Mouse (Mus musculus) midbrain, embryonic 10.5 days (tissue): ENCODE measurements around the gene Otud7a. TPM values are rescaled to one million over a fixed set of nuclear protein-coding genes. Genes with fewer than 3 reads are reported as not detected.
A peak's percentile ranks its signal among the peaks of the same experiment; 100 is the strongest.

Experiments
- DNase-seq: peaks from one replicate; pipeline ENCODE4 v3.0.0-alpha.2; 2017; ENCODE audit warnings: low spot score
- H3K27ac ChIP-seq: fragments of 300-500 bp; sonication (generic); replicated peaks from 2 replicates; pipeline ENCODE4 v1.5.1; 2016; ENCODE audit warnings: mild to moderate bottlenecking
- H3K27me3 ChIP-seq: fragments of 300-500 bp; sonication (generic); 2 replicates; pipeline ENCODE4 v1.6.1; 2016; ENCODE audit warnings: low read depth, mild to moderate bottlenecking; ENCODE audit not compliant: poor library complexity, severe bottlenecking
- H3K36me3 ChIP-seq: fragments of 300-500 bp; sonication (generic); 2 replicates; pipeline ENCODE4 v1.6.1; 2016; ENCODE audit warnings: mild to moderate bottlenecking, moderate library complexity
- H3K4me1 ChIP-seq: fragments of 300-500 bp; sonication (generic); 2 replicates; pipeline ENCODE4 v1.6.1; 2016
- H3K4me3 ChIP-seq: fragments of 300-500 bp; sonication (generic); 2 replicates; pipeline ENCODE4 v1.5.1; 2016; ENCODE audit warnings: mild to moderate bottlenecking, moderate library complexity
- H3K9me3 ChIP-seq: fragments of 300-500 bp; sonication (generic); replicated peaks from 2 replicates; pipeline ENCODE4 v1.6.1; 2016; ENCODE audit warnings: mild to moderate bottlenecking
- WGBS: fragments of 180-500 bp; shearing (Covaris S2); methylation state at CpG from one replicate; pipeline ENCODE4 v1.1.7; 2016; 5-methylcytosine and 5-hydroxymethylcytosine counted together
- polyA plus RNA-seq: library from polyadenylated mRNA; unstranded; fragments of >200 nt; fragmentation: Nextera tagmentation; extraction: Ambion mirVana; gene quantifications from 2 replicates; pipeline ENCODE4 v1.2.1, GENCODE M21; 2016

Gene Otud7a
- polyA plus RNA-seq, 1 experiment from 2014 or later = 1.1 TPM

DNA sequence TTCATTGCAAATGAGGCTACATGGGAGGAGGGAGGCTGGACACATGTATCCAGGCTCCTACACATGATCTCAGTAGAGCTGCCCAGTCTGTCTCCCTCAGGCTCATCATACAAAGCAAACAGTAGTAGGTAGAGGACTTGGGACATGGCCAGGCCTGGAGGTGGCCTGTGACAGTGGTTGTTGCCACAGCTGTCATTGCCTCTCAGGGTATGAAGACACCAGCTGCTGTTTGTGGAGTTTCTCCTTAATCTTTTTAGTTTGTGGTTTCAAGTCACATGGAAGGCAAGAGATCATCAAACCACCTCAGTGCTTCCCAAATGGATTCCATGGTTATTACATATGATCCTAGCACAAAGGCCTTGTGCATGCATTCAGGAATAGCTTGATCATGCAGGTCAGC is 285.5 kb downstream of the Otud7a start:
- Histone ChIP-seq H3K27me3 (no peaks in the 10 kb centered on the region), H3K4me1 (no peaks in the 10 kb centered on the region), H3K4me3 (no peak overlapping the region), H3K36me3 (no peaks in the 10 kb centered on the region), H3K27ac (no peak overlapping the region), H3K9me3 (no peaks in the 10 kb centered on the region)
- DNase-seq = no peak

- Histone ChIP-seq H3K9me3 (no peaks in the 10 kb centered on the region), H3K4me3 (no peak overlapping the region), H3K36me3 (no peaks in the 10 kb centered on the region), H3K27me3 (no peaks in the 10 kb centered on the region), H3K4me1 (no peaks in the 10 kb centered on the region), H3K27ac (no peak overlapping the region)
- DNase-seq = peak; percentile 18
- 71% methylated on average over 4 of the region's 4 CpGs for WGBS
These were observed 293.2 kb downstream of the Otud7a start for GRCm38 (mm10) chr7:63737725-63738124.

- no peak for DNase-seq
- H3K27me3 ChIP-seq = no peaks in the 10 kb centered on the region
- no peaks in the 10 kb centered on the region for H3K36me3 ChIP-seq
- no peaks in the 10 kb centered on the region for H3K9me3 ChIP-seq
- no peak overlapping the region for H3K4me3 ChIP-seq
- H3K27ac ChIP-seq = no peak overlapping the region
- no peaks in the 10 kb centered on the region for H3K4me1 ChIP-seq
- WGBS = 95% methylated on average over 1 of the region's 1 CpGs
These were observed 293.6 kb downstream of the Otud7a start for GRCm38 (mm10) chr7:63738142-63738541.

DNA sequence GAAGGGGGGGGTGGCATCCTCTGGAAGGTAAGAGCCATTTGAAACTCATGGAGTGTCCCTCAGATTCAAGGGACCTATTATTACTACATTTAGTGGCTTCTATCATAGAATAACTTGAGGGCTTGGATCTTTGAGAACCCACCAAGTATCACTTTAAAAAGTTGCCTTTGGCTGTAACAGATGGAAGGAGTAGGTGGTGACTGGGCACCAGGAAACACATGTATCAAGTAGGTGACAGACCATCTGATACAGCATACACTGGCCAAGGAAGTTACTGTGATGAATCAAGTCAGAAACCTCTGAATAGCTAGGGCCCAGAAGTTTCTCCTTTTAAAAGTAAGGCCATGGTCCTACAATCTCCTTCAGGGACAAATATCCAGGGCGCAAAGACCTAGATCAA is 298.6 kb downstream of the Otud7a start:
- H3K27me3 ChIP-seq = no peaks in the 10 kb centered on the region
- no peak overlapping the region for H3K27ac ChIP-seq
- H3K36me3 ChIP-seq = no peaks in the 10 kb centered on the region
- WGBS = 100% methylated on average over 1 of the region's 1 CpGs
- H3K4me3 ChIP-seq = no peak overlapping the region
- no peaks in the 10 kb centered on the region for H3K9me3 ChIP-seq
- no peaks in the 10 kb centered on the region for H3K4me1 ChIP-seq
- DNase-seq = no peak

DNA sequence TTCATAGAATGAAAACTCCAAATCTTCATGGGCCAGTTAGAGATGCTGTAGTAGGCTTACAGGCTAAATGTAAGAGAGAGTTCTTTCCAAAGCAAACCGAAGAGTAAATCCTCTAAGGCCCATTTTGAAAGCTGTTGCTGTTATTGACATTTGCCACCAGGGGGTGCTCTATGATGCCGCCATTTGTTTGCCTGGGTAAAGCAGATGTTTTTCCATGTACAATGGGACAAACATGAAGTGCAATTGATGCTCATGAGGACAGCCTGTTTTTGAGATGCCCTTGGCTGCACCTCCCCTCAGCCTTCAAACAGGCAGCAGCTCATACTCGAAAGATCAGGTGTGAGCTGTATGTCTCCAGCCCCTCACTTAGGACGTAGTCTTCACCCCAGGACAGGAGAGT is 307.5 kb downstream of the Otud7a start:
- H3K9me3 ChIP-seq = no peaks in the 10 kb centered on the region
- no peaks in the 10 kb centered on the region for H3K36me3 ChIP-seq
- peaks cover 21% of the 10 kb centered on the region for H3K4me1 ChIP-seq
- no peak overlapping the region for H3K27ac ChIP-seq
- WGBS = 51% methylated on average over 4 of the region's 4 CpGs
- peaks cover 39% of the 10 kb centered on the region for H3K27me3 ChIP-seq
- peak; percentile 47 for DNase-seq
- no peak overlapping the region for H3K4me3 ChIP-seq

DNA sequence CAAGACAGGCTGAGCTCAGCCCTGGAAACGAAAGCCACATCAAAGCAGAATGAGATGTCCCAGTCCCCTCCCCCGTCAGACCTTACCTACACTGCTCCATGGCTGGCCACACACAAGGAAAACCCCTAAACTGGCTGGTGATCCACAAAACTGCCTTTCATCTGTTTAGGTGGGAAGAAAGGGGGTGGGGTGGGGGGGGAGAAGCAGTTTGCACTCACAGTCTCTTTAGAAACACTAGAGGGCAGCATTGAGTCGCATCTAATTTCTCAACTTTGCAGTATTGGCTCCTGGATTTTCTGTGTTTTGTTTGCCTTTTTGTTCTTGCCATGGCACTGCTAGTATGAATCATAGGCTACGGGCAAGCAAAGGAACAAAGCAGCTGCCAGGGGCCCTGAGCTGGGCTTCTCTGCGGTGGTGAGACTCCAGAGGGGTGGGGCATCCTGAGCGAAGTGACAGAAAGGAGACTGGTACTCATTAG is 308.8 kb downstream of the Otud7a start:
- WGBS = 22% methylated on average over 6 of the region's 6 CpGs
- Histone ChIP-seq H3K9me3 (no peaks in the 10 kb centered on the region), H3K27me3 (peaks cover 51% of the 10 kb centered on the region), H3K4me3 (no peak overlapping the region), H3K4me1 (peaks cover 33% of the 10 kb centered on the region), H3K27ac (no peak overlapping the region), H3K36me3 (no peaks in the 10 kb centered on the region)
- DNase-seq = peak; percentile 47

DNA sequence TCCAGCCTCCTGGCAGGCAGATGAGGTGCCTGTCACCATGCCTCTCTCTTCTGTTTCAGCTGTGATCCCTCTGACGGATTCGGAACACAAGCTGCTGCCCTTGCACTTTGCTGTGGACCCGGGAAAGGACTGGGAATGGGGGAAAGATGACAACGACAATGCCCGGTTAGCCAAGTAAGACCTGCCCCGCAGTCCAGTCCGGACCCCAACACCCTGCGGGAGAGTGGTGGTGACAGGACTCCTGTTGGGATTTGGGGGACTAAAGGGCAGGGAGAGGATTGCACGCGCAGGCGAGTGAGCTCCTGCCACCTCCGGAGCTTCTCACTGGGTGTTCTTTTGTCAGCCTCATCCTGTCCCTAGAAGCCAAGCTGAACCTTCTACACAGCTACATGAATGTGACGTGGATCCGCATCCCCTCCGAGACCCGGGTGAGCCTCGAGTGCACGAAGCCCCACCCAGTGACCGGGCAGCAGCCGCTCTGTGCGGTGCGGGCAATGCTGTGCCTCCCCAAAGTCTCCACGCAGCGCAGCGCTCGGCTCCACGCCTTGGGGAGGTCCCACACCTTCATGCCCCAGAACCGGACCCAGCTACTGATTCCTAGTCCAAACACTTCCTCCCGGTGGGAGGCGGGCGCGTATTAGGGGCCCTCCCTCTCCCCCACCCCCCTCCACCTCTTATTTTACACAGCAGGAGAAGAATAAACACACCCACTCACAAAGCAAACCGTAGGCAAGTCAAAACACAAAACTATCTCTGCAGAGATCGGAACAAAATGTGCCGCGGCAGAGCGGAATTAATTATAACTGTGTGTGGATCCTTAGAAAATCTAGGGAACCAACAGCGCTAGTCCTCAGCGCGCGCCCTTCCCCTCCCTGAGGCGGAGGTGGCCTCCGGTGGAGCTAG is 310.3 kb downstream of the Otud7a start:
- H3K4me1 ChIP-seq = peaks cover 47% of the 10 kb centered on the region
- H3K9me3 ChIP-seq = no peaks in the 10 kb centered on the region
- H3K36me3 ChIP-seq = no peaks in the 10 kb centered on the region
- peak; percentile 40 for DNase-seq
- peak overlapping the region; percentile 64 for H3K4me3 ChIP-seq
- H3K27ac ChIP-seq = peak overlapping the region; percentile 74
- WGBS = 1% methylated on average over 43 of the region's 43 CpGs
- H3K27me3 ChIP-seq = peaks cover 66% of the 10 kb centered on the region

- Histone ChIP-seq H3K4me3 (peak overlapping the region; percentile 64), H3K4me1 (peaks cover 47% of the 10 kb centered on the region), H3K27me3 (peaks cover 73% of the 10 kb centered on the region), H3K27ac (peak overlapping the region; percentile 74), H3K9me3 (no peaks in the 10 kb centered on the region), H3K36me3 (no peaks in the 10 kb centered on the region)
- peak; percentile 89 for DNase-seq
- under 1% methylated on average over 13 of the region's 13 CpGs for WGBS
These were observed 311.0 kb downstream of the Otud7a start for GRCm38 (mm10) chr7:63755476-63755948.

GRCm38 (mm10) chr7:63757136-63757677 is 312.7 kb downstream of the Otud7a start:
- Histone ChIP-seq H3K4me1 (peaks cover 47% of the 10 kb centered on the region), H3K36me3 (no peaks in the 10 kb centered on the region), H3K4me3 (peak overlapping the region; percentile 56), H3K9me3 (no peaks in the 10 kb centered on the region), H3K27ac (no peak overlapping the region), H3K27me3 (peaks cover 90% of the 10 kb centered on the region)
- WGBS = 4% methylated on average over 25 of the region's 25 CpGs
- DNase-seq = no peak

DNA sequence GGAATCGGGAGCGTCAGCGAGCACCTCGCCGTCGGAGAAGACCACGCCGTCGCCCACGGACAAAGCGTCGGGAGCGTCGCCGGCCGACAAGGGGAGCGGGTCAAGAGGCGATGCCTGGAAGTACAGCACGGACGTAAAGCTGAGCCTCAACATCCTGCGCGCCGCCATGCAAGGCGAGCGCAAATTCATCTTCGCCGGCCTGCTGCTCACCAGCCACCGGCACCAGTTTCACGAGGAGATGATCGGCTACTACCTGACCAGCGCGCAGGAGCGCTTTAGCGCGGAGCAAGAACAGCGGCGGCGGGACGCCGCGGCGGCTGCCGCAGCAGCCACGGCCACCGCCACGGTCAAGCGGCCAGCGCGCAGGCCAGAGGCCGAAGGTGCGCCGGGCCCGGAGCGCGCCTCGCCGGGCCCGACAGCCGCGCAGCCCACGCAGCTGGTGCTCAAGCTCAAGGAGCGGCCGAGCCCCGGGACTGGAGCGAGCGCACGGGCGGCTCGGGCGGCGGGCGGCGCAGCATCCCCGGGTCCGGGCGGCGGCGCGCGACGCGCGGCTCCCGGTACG is 313.2 kb downstream of the Otud7a start:
- peaks cover 96% of the 10 kb centered on the region for H3K27me3 ChIP-seq
- peak overlapping the region; percentile 56 for H3K4me3 ChIP-seq
- H3K27ac ChIP-seq = peak overlapping the region; percentile 57; the same call in 1 of the 2 replicates
- no peaks in the 10 kb centered on the region for H3K9me3 ChIP-seq
- no peaks in the 10 kb centered on the region for H3K36me3 ChIP-seq
- DNase-seq = peak; percentile 58
- under 1% methylated on average over 84 of the region's 85 CpGs for WGBS
- peaks cover 47% of the 10 kb centered on the region for H3K4me1 ChIP-seq

DNA sequence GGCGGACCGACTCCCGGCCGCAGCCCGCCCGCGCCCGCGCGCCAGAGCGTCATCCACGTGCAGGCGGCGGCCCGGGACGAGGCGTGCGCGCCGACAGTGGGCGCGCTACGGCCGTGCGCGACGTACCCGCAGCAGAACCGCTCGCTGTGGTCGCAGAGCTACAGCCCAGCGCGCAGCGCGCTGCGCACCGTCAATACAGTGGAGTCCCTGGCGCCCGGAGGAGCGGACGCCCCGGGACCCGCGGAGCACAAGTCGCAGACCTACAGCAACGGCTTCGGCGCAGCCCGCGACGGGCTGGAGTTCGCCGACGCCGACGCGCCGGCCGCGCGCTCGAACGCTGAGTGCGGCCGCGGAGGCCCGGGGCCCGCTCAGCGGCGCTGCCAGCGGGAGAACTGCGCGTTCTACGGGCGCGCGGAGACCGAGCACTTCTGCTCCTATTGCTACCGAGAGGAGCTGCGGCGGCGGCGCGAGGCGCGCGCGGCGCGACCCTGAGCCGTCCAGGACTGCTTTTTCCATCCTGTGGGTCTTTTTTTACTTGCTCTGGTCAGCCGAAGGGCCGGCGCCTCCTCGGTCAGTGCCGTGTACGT is 313.8 kb downstream of the Otud7a start:
- peaks cover 45% of the 10 kb centered on the region for H3K4me1 ChIP-seq
- under 1% methylated on average over 97 of the region's 97 CpGs for WGBS
- peak overlapping the region; percentile 57; the same call in 1 of the 2 replicates for H3K27ac ChIP-seq
- H3K27me3 ChIP-seq = peaks cover 97% of the 10 kb centered on the region
- no peaks in the 10 kb centered on the region for H3K9me3 ChIP-seq
- no peaks in the 10 kb centered on the region for H3K36me3 ChIP-seq
- peak overlapping the region; percentile 56 for H3K4me3 ChIP-seq
- no peak for DNase-seq

- Histone ChIP-seq H3K36me3 (no peaks in the 10 kb centered on the region), H3K9me3 (no peaks in the 10 kb centered on the region), H3K4me3 (no peak overlapping the region; the same call in 1 of the 2 replicates), H3K27ac (no peak overlapping the region), H3K27me3 (peaks cover 91% of the 10 kb centered on the region), H3K4me1 (peaks cover 33% of the 10 kb centered on the region)
- WGBS = 30% methylated on average over 5 of the region's 5 CpGs
- no peak for DNase-seq
These were observed 315.1 kb downstream of the Otud7a start for GRCm38 (mm10) chr7:63759606-63760005.
